Mouse (Mus musculus) cerebellum, adult 2 months (tissue): ENCODE results near the gene Ncl.

Experiments
- CTCF ChIP-seq: fragments of 200-500 bp; IDR thresholded peaks from 2 replicates; pipeline ENCODE4 v1.5.1; 2011; ENCODE audit warnings: low read depth, mild to moderate bottlenecking, control low read depth, low read length, moderate library complexity, borderline replicate concordance; ENCODE audit not compliant: insufficient read depth
- POLR2A ChIP-seq: fragments of 200-500 bp; IDR thresholded peaks from 2 replicates; pipeline ENCODE4 v1.6.1; 2011; ENCODE audit warnings: low read length, control low read depth, borderline replicate concordance; ENCODE audit not compliant: insufficient read depth

- TF ChIP-seq CTCF (no peak), POLR2A (peak; percentile 99)
Measured at GRCm38 (mm10) chr1:86358906-86359797, at the start of gene Ncl.
